Comparison of ENCODE assay signal across 21 mouse cellular contexts in the genomic region with DNA sequence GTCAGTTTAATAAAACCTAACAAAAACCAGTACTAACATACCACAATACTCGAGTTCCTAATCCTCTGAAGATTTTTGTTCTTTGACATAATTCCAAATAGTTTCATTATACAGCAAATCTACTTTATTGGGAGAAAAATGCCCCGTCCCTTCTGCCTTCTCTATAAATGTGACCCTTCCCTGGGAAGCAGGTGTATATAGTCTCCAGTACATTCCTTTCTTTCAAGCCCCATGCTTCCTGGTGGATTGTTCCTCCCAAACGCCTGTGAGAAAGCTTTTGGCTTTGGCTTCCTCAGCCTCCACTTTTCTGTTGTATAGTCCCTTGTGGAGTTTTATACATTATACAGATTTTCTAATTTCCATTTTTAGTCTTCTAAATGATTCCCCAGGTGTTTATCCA.
DNase-seq lines count a peak whose midpoint lies in the region; ATAC-seq and TF ChIP-seq lines count a peak whose summit lies in the region.
"Had no signal": no experiment of that assay in that cellular context is flagged by ENCODE, and none has a peak within 500 bp of the region (broad histone marks: within the 10 kb centered on the region; RNA-seq: fewer than 3 reads in every experiment).

No protein-coding gene starts in this region.

- H3K27ac ChIP-seq in embryonic facial prominence, embryonic 14.5 days (replicated peaks; ENCODE audit: low read depth, low read length): no peak overlapping the region; the same call in 1 of the 2 replicates
- H3K27ac ChIP-seq in embryonic facial prominence, embryonic 10.5 days (replicated peaks): no peak overlapping the region
- no peak overlapping the region for H3K27ac ChIP-seq in limb, embryonic 13.5 days
- H3K27ac ChIP-seq in limb, embryonic 10.5 days: no peak overlapping the region
- H3K27ac ChIP-seq in limb, embryonic 14.5 days (replicated peaks; ENCODE audit: low read depth, low read length): no peak overlapping the region
- H3K27ac ChIP-seq in heart, adult 2 months: no peak overlapping the region

- peak; percentile 16 for DNase-seq in embryonic facial prominence, embryonic 14.5 days (ENCODE audit: low spot score)
- no peak for DNase-seq in embryonic facial prominence, embryonic 10.5 days (ENCODE audit: low spot score)
- no peak for DNase-seq in limb, embryonic 10.5 days (ENCODE audit: low spot score)
- peak; percentile 26 for DNase-seq in limb, embryonic 14.5 days (ENCODE audit: low spot score)
- DNase-seq in heart, adult 2 months: no peak
- DNase-seq: adrenal gland, adult 2 months; adrenal gland, adult 8-10 months; adrenal gland, postnatal 10 days; adrenal gland, postnatal 14 days; adrenal gland, postnatal 25 days; adrenal gland, postnatal 36 days; B cell, adult 2 months; cerebellum, adult 11 months; cerebellum, adult 11-12 months; cerebellum, adult 18-20 months had no signal

- WGBS in embryonic facial prominence, embryonic 14.5 days: 49% methylated on average over 3 of the region's 3 CpGs
- 81% methylated on average over 3 of the region's 3 CpGs for WGBS in embryonic facial prominence, embryonic 10.5 days
- 46% methylated on average over 3 of the region's 3 CpGs for WGBS in limb, embryonic 13.5 days
- WGBS in limb, embryonic 10.5 days: 86% methylated on average over 3 of the region's 3 CpGs
- 42% methylated on average over 3 of the region's 3 CpGs for whole genome bisulfite sequencing in limb, embryonic 14.5 days
- 57% methylated on average over 3 of the region's 3 CpGs for WGBS in heart, adult 2 months

- no peak for TF ChIP-seq EP300 in heart, adult 2 months (IDR thresholded peaks at IDR 0.05; ENCODE audit: insufficient read depth, low read depth, low read length)

- H3K36me3 ChIP-seq in embryonic facial prominence, embryonic 14.5 days (ENCODE audit: control insufficient read depth, insufficient read depth, low read length): no peaks in the 10 kb centered on the region
- no peaks in the 10 kb centered on the region for H3K36me3 ChIP-seq in embryonic facial prominence, embryonic 10.5 days (replicated peaks)
- no peaks in the 10 kb centered on the region for H3K36me3 ChIP-seq in limb, embryonic 13.5 days
- H3K36me3 ChIP-seq in limb, embryonic 10.5 days: no peaks in the 10 kb centered on the region
- no peaks in the 10 kb centered on the region for H3K36me3 ChIP-seq in limb, embryonic 14.5 days (ENCODE audit: control insufficient read depth, insufficient read depth, low read length)
- no peaks in the 10 kb centered on the region for H3K36me3 ChIP-seq in heart, adult 2 months (ENCODE audit: control insufficient read depth, insufficient read depth, low read length)
- H3K36me3 ChIP-seq: G1E had no signal

- no peaks in the 10 kb centered on the region for H3K4me1 ChIP-seq in embryonic facial prominence, embryonic 14.5 days (ENCODE audit: control insufficient read depth, insufficient read depth, low read length)
- no peaks in the 10 kb centered on the region for H3K4me1 ChIP-seq in embryonic facial prominence, embryonic 10.5 days
- H3K4me1 ChIP-seq in limb, embryonic 13.5 days: peaks cover 4% of the 10 kb centered on the region; the same call in 1 of the 2 replicates
- H3K4me1 ChIP-seq in limb, embryonic 10.5 days: no peaks in the 10 kb centered on the region
- H3K4me1 ChIP-seq in limb, embryonic 14.5 days (ENCODE audit: control insufficient read depth, insufficient read depth, low read length): no peaks in the 10 kb centered on the region
- H3K4me1 ChIP-seq in heart, adult 2 months (ENCODE audit: control insufficient read depth, insufficient read depth, low read length): no peaks in the 10 kb centered on the region

- no peaks in the 10 kb centered on the region for H3K79me2 ChIP-seq in heart, adult 2 months (replicated peaks; ENCODE audit: control insufficient read depth, insufficient read depth, low read length)

- TF ChIP-seq POLR2A in limb, embryonic 14.5 days (IDR thresholded peaks at IDR 0.05; ENCODE audit: borderline replicate concordance, extremely low read depth, insufficient read depth, insufficient read length): no peak
- TF ChIP-seq POLR2A in heart, adult 2 months (IDR thresholded peaks at IDR 0.05; ENCODE audit: insufficient read depth, low read depth, low read length): no peak

- no peak for TF ChIP-seq CTCF in heart, adult 2 months (IDR thresholded peaks at IDR 0.05)

- ATAC-seq in embryonic facial prominence, embryonic 14.5 days (ENCODE audit: low read depth): no peak
- peak; percentile 87 for ATAC-seq in limb, embryonic 13.5 days (ENCODE audit: low FRiP score, low read depth)
- peak; percentile 69 for ATAC-seq in limb, embryonic 14.5 days (ENCODE audit: low FRiP score, low read depth)
- ATAC-seq: activated CD4-positive, CD25-positive, alpha-beta regulatory T cell, adult 4 months; CD4-positive, CD25-positive, alpha-beta regulatory T cell, adult 4 months; Patski had no signal

- no peaks in the 10 kb centered on the region for H3K9me3 ChIP-seq in embryonic facial prominence, embryonic 14.5 days (ENCODE audit: control insufficient read depth, low read length)
- peaks cover 4% of the 10 kb centered on the region; the same call in 1 of the 2 replicates for H3K9me3 ChIP-seq in embryonic facial prominence, embryonic 10.5 days
- H3K9me3 ChIP-seq in limb, embryonic 13.5 days: no peaks in the 10 kb centered on the region
- H3K9me3 ChIP-seq in limb, embryonic 10.5 days (replicated peaks): no peaks in the 10 kb centered on the region
- no peaks in the 10 kb centered on the region for H3K9me3 ChIP-seq in limb, embryonic 14.5 days (ENCODE audit: control insufficient read depth, low read length)
- H3K9me3 ChIP-seq: G1E had no signal

- no peak overlapping the region for H3K9ac ChIP-seq in embryonic facial prominence, embryonic 14.5 days (ENCODE audit: low read depth, low read length)
- H3K9ac ChIP-seq in limb, embryonic 13.5 days: no peak overlapping the region
- no peak overlapping the region for H3K9ac ChIP-seq in limb, embryonic 14.5 days (ENCODE audit: low read depth, low read length, severe bottlenecking)
- no peak overlapping the region for H3K9ac ChIP-seq in heart, adult 2 months (ENCODE audit: low read depth, low read length)

- H3K27me3 ChIP-seq in embryonic facial prominence, embryonic 14.5 days (replicated peaks; ENCODE audit: control insufficient read depth, insufficient read depth, low read length): no peaks in the 10 kb centered on the region
- no peaks in the 10 kb centered on the region for H3K27me3 ChIP-seq in embryonic facial prominence, embryonic 10.5 days (replicated peaks; ENCODE audit: low read depth, poor library complexity, severe bottlenecking)
- no peaks in the 10 kb centered on the region for H3K27me3 ChIP-seq in limb, embryonic 13.5 days
- no peaks in the 10 kb centered on the region for H3K27me3 ChIP-seq in limb, embryonic 10.5 days (ENCODE audit: low read depth, poor library complexity, severe bottlenecking)
- no peaks in the 10 kb centered on the region for H3K27me3 ChIP-seq in limb, embryonic 14.5 days (ENCODE audit: control insufficient read depth, insufficient read depth, low read length)
- H3K27me3 ChIP-seq in heart, adult 2 months (ENCODE audit: control insufficient read depth, insufficient read depth, low read length): no peaks in the 10 kb centered on the region
- H3K27me3 ChIP-seq: CH12.LX, Patski had no signal

- intact Hi-C loops in heart, adult 2 months (cut with DNase I): no loop called here

- H3K4me2 ChIP-seq in embryonic facial prominence, embryonic 14.5 days (ENCODE audit: low read depth, low read length): no peak overlapping the region
- no peak overlapping the region for H3K4me2 ChIP-seq in limb, embryonic 13.5 days (replicated peaks)
- no peak overlapping the region for H3K4me2 ChIP-seq in limb, embryonic 14.5 days (replicated peaks; ENCODE audit: low read depth, low read length, severe bottlenecking)

- no peak overlapping the region for H3K4me3 ChIP-seq in embryonic facial prominence, embryonic 14.5 days (ENCODE audit: low read depth, low read length)
- no peak overlapping the region for H3K4me3 ChIP-seq in embryonic facial prominence, embryonic 10.5 days
- no peak overlapping the region for H3K4me3 ChIP-seq in limb, embryonic 13.5 days
- no peak overlapping the region for H3K4me3 ChIP-seq in limb, embryonic 10.5 days
- no peak overlapping the region for H3K4me3 ChIP-seq in limb, embryonic 14.5 days (replicated peaks; ENCODE audit: low read length)
- no peak overlapping the region for H3K4me3 ChIP-seq in heart, adult 2 months

Comparison
In these comparisons a context has a peak if more than half of its experiments do, and no peak if none do; other contexts are left out.
1. DNase-seq: peak in embryonic facial prominence, embryonic 14.5 days (single experiment) and limb, embryonic 14.5 days (single experiment); none in embryonic facial prominence, embryonic 10.5 days (single experiment), limb, embryonic 10.5 days (single experiment) and heart, adult 2 months (0 of 2).